Mouse (Mus musculus): ENCODE measurements at regions not wholly inside any gene's neighbourhood (a gene's known extent, or its start where the extent isn't known, plus 50 kb on each side); places are given as distances from the start of the nearest gene placed in this dataset.

DNA sequence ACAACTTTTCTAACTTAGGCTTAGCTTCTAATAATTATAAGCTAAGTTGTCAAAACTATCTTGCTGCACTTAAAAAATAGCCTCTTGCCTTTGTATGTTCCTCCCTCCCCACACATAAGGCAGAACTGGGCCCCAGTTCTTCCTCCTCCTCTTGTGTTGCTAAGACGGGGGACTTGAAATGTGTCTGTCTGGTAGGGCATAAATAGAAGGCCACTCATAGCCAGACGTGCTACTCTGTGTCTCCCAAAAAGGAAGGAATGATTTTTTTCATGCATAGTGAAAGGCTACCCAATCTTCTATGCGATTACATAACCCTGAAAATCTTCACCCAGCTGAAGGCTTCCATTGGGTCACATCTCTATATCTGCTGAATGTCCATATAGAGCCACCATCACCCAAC, 183.5 kb downstream of the Hsfy2 start:
- no peak for DNase-seq (ENCODE audit: low spot score in 2 of 2)

DNA sequence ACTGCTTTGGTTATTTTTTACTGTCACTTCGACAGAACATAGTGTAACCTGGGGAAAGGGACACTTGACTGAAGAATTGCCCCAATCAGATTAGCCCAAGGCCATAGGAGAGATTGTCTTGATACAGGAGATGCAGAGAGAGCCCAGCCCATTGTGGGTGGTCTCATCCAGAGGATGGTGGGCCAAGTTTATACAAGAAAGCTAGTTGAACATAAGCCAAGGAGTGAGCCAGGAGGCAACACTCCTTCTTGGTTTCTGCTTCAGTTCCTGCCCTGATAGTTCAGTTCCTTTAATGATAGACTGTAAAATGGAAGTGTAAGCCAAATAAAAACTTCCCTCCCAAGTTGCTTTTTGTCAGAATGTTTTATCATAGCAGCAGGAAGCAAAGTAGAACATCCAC, 194.4 kb downstream of the Hsfy2 start:
- no peak for DNase-seq (ENCODE audit: low spot score in 2 of 2)

DNA sequence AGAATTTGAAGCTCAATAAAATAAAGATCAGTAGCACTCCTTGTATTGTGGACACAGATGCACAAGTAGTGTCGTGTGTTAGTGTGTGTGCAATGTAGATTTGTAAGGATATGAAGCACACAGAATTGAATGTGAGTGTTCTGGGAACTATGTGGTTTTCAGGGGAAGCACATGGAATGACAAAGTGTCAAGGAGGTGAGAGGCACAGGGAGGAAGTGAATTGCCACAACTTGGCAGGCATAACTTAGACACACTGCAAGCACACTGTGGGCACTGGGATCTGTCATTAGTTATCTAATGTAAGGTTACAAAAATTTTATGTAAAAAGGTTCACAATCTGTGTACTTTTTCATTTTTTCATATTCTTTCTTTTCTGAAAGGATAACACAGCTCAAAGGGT, 230.4 kb downstream of the Hsfy2 start:
- no peak for DNase-seq (ENCODE audit: low spot score in 2 of 2)

DNA sequence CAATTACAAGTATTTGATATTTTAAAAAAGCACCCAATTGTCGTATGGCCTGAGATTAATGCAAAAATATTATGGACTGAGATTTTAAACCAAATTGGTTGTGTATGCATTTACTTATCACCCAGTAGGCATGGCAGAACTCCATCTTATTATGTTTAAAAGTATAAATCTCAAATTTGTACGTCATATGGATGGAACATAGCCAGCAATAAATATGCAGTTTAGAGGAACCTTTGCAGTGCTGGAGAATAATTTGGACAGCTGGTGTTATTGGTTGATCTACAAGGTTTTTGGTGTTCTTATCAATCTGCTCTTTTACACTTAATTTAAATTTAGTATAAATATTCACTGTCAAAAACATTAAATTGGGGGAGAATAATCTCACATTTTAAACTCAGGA, 233.9 kb downstream of the Hsfy2 start:
- DNase-seq (ENCODE audit: low spot score in 2 of 2): no peak

DNA sequence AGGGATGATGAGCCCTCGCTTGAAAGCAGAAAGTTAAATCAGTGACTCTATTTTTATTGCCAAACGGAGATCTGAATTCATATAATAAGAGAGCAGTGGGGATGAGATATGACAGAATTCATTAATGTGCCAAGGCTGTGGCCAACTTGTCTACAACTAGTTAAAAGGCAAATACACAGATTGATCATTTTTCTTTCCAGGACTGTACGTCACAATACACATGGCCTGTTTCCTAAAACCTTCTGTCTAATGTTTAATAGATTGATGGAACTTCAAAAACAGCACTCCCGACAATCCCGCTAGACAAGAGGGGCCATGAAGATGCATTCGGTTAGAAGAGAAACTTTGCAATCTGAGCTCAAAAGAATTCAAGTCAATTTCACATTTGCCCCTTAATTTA, 241.4 kb downstream of the Hsfy2 start:
- DNase-seq (ENCODE audit: low spot score in 2 of 2): no peak

DNA sequence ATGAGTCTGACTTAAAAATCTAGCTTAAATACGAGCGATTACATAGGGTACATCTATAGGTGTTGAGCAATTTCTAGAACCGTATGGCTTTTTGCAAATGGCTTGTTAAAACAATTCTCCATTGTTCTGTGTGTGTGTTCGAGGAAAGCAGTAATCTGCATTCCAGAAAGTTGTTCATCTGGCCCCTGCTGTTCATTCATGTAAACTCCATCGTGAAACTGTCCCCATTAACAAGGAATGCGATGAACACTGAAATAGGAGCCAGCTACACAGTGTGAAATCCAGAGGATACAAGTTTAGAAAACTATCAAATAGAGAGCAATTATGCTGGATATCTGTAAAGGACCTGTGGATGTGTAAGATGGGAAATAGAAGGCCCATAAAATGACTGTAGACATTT, 250.1 kb downstream of the Hsfy2 start:
- DNase-seq (ENCODE audit: low spot score in 2 of 2): no peak

DNA sequence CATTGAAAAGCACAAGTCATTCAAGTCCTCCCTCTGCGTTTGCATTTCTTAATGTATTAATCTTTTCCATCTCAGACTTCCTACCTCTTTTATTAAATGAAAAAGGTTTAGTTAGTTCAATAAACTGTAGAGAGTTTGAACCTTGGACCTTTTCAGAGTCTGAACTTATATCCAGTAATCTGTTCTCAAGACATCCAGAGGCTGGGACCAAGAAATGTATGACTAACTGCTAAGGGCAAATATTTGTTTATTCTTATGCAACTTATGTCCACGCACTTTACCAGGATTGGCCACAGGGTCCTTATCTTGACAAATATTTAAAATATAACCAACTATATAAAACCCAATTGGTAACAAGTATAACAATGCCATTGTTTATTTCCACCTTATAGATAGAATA, 270.9 kb downstream of the Hsfy2 start:
- DNase-seq (ENCODE audit: low spot score in 2 of 2): no peak

DNA sequence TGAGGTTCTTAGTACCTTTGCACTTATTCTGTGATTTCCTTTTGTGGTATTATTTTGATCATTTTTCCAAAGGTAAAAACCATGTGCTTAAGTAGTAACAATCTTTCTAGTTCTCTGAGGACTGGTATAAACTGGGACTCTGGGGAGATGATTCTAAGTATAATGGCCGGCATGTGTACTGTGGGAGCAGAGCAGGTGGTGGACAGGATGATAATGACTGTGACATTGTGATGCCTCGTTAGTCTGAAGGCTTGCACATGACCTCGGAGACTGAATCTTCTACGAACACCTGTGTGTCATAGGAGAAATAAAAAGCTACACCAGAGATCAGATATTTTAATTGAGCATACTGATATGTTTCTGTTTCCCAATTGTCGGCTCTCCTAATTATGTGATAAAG, 276.4 kb downstream of the Hsfy2 start:
- DNase-seq (ENCODE audit: low spot score in 2 of 2): no peak

DNA sequence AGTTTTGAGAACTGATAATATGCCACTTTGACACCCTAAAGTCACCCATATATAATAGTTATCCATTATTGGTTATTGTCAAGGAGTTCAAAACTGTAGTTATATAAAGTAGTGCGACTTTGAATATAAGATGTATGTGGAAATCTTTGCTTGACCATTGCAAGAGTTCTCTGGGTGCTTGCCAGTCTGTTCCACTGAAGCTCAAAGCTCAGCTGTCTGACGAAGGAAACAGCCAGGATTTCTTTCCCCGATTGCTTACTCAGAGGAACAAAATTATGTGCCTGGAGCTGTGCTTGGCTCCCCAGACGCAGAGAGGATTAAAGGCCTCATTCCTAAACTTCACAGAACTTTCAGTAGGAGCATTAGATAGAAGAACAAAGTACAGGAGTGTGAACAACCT, 290.6 kb downstream of the Hsfy2 start:
- no peak for DNase-seq (ENCODE audit: low spot score in 2 of 2)

DNA sequence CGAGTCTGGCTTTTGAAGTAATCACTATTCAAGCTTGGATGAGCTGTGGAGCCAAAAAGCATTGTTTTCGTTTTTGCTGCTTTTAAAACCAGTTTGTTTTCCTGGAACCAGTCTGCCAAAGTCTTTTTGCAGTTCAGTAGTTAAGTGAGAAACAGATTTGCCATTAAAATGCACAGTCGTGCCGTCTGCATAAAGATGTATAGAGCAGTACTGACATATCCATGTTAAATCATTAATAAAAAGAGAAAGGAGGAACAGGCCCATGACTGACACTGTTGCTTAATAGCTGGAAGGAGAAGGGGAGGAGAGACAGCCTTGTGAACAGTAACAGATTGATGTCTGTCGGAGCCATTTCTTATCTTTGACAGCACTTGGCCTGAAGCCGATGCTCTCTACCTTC, 292.3 kb downstream of the Hsfy2 start:
- no peak for DNase-seq (ENCODE audit: low spot score in 2 of 2)

DNA sequence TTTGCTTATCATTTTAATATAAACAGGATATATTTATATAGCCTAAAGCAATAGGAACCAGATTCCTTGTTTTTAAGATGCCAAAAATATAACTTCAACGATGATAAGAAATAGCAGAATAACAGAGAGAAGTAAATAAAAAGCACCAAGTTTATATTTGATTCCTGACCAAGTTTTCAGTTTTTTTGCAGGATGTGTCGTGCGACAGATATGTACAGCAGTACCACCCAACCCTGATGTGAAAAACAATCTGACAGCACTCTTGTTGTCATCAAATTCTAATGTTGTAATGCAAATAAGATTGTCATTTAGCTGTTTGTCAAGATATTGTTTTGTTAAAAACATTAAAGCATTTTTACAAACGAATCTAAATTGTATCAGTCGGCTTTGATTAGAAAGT, 309.9 kb downstream of the Hsfy2 start:
- DNase-seq (ENCODE audit: low spot score in 2 of 2): no peak

DNA sequence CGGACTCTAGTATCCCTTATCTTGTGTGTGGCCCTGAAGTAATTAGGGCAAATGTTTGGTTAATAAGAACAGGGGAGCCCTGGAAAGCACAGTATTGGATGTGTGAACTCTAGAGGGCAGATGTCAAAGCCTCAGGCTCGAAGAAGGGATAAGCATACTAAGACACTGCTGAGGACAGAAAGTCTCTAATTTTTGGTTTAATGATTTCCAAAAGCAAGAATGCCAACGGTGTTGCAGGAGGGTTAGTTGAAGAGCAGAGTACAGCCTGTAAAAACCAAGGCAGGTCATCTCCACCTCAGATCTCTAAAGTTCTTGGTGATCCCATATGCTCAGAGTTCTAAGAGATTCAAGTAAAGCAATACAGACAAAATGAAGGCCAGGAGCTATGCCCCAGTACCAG, 328.6 kb downstream of the Hsfy2 start:
- no peak for DNase-seq (ENCODE audit: low spot score in 2 of 2)

DNA sequence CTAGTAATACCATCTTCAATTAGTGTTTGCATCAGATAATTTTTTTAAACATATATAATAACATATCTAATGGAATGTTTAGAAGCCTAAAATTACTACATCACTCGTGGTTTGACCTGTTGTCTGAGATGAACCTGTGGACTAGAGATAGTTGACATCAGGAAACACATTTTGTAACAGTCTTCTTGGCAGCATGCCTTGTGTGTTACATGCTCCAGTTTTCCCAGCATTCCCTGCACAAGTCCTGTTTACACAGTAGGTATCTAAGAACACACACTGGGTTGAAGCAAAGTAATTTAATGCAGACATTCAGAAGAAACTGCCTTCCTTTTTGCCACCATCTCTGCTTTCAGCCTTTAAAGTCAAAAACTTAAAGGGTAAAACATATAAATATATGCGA, 342.8 kb downstream of the Hsfy2 start:
- DNase-seq (ENCODE audit: low spot score in 2 of 2): no peak

DNA sequence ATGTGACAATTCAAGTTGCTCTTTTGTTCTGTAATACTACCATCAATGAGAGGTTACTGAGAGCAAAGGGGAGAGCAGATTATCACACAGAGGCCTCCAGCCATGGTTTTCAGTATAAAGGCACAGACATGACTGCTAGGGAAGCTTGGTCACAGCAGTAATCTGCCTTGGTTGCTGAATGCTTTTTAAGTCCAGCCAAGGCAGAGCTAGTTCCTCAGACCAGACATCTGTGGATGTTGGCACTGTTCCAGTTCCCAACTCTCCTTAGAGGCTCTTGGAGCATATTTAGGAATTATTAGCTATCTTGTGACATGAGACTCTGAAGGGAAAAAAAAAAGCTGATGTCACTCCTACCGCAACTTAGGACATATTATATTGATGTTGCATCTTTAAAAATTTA, 347.5 kb downstream of the Hsfy2 start:
- DNase-seq (ENCODE audit: low spot score in 2 of 2): no peak

DNA sequence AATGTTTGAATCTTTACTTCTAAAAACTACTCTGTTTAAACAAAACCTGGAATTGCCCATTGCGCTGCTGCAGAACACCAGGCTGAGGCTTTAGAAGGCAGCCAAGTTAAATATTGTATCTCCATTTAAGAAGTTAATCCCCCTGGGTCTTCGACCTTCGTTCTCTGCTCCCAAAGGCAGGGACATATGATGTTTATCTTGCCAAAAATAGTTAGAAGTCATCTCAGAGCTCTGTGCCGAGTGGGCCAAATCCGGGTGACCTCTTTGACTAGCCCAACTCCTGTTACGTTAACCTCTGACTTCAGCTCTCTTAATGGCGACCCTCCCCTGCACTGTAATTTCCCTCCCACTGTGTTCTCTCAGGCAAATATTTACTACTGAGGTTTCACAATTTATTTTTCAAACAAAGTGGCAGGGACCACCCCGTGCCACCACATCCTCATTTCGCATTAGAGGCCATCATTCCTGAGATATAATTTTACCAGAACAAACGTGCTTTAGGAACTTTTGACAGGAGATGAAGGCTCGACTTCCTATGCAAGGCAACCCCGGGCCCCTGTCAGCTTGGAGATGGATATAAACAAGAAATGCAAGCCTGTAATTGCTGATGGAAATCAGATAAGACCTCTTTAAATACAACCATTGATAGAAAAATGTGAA, 350.7 kb downstream of the Hsfy2 start:
- DNase-seq (ENCODE audit: low spot score in 2 of 2): no peak

DNA sequence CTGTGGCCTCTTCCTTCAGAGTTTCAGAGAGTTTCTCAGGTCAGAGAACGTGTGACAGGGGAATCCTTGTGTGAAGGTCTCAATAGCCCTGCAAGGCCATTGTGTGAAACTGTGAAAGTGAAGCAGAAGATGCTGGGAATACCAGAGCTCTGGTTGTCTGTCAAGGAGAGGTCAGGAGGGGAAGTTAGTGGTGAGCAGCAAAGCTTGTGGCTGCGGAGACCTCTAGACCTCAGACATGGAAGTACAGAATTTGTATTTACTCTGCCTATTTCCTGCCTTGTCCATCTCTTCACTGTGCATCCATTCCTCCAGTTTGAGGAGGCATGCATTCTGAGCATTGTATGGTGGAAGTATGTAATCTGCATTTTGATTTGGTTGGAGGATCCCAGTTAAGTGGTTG, 375.5 kb downstream of the Hsfy2 start:
- DNase-seq (ENCODE audit: low spot score in 2 of 2): no peak

DNA sequence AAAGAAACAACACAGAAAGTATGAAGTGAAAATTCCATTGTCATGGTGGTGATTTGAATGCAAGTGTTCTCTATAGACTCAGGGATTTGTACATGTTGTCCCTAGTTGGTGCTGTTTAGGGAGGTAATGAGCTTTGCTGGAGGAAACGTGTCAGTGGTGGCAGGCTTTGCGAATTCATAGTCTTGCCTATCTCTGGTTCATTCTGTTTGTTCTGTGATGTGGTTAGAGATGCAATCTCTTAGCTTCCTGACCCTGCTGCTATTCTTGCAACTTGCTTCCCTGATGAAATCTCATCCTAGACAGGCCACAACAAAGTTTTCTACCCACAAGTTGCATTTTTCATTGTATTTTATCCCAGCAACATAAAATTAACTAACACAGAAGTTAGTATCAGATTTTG, 376.5 kb downstream of the Hsfy2 start:
- DNase-seq (ENCODE audit: low spot score in 2 of 2): no peak

DNA sequence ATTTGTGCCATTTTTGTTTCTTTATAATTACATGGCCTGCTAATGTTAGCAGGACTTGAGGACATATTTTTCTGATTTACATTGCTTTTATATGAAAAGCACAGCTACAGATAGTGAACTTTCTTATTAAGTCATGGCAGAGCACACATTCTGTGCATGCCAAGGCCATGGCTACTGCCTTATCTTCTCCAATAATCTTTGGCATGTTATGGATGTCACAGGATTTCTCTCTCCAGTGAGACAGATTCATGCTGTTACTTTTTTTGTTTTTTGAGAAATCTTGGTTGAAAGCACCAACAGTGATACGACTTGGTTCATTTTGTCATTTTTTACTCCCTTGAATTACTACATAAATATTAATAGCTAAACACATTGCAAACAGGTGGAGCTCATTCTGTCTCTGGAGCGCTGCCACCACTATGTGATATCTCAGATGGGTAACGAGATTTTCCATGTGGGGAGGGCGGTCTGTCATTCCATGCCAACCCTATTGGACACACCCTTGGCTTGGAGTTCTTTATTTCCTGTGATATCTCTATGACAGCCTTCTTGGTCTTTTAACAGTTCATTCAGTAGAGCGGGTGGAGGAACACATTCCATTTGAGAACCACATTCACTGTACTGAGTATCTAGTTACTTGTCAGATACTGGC, 380.3 kb downstream of the Hsfy2 start:
- peak; percentile 22 to 42 for DNase-seq (ENCODE audit: low spot score in 2 of 2)

DNA sequence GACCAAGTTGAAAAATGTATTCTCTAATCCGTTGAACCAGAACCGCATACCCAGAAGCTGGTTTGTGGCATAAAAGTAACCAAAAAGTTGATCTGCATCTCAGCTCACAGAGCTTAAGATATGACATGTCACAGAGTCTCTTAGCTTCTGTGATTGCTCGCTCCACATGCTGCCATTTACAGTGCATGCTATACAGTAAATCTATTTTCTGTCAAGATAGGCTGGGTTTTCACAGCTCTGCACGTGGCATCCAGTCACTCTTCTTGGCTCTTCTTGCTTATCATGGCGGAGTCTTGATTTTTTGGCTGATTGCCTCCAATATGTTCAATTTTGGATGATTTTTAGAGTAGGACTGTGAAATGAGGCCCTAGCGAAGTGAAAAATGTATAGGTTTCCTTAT, 397.5 kb downstream of the Hsfy2 start:
- DNase-seq (ENCODE audit: low spot score in 2 of 2): no peak

DNA sequence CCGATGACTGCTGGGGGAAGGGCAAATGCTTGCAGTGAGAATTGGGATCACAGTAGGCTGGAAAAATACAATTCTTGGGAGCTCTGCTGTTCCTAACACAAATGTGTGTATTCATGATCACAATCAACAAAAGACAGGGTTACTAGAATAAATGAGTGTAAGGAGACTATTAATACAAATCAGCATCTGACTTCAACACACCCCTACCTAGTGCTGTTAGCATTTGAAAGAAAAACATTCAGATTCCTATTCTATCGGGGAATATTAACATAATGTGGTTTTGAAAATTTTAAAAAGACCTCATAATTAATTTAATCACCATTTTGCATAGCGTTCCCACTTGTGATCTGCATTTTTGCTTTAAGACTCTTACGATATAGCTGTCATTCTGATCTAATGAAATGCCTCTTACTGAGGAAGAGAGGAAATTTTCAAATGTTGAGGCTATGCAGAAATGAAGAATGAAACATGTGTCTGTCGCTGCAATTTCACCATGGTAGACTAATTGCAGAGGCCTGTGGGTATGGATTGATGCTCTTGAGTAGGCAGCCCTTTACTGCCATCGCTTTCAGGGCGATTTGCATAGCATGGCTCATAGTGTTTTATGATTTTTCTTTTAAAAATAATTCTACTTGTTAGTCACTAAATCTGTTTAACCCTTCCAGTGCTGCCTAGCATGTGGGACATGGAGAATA, 410.8 kb downstream of the Hsfy2 start:
- DNase-seq (ENCODE audit: low spot score in 2 of 2): no peak

DNA sequence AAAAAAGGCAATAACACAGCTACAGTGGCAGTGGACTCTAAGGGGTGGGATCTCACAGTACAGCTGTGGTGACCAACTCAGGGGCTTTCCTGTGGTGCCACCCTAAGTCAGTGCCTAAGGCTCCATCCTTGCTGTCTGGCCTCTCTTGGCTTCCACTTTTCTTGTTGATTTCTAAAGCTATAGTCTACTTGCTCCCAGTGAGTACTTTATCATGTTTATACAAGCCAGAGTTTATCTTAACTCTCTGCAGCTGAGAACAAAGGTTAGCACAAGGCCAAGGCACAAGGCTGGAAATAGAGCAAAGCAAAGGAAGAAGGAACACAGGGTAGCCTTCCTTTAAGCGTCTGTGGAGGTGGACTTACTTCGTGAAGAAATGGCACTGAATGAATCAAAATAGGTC, 417.5 kb downstream of the Hsfy2 start:
- DNase-seq (ENCODE audit: low spot score in 2 of 2): no peak

DNA sequence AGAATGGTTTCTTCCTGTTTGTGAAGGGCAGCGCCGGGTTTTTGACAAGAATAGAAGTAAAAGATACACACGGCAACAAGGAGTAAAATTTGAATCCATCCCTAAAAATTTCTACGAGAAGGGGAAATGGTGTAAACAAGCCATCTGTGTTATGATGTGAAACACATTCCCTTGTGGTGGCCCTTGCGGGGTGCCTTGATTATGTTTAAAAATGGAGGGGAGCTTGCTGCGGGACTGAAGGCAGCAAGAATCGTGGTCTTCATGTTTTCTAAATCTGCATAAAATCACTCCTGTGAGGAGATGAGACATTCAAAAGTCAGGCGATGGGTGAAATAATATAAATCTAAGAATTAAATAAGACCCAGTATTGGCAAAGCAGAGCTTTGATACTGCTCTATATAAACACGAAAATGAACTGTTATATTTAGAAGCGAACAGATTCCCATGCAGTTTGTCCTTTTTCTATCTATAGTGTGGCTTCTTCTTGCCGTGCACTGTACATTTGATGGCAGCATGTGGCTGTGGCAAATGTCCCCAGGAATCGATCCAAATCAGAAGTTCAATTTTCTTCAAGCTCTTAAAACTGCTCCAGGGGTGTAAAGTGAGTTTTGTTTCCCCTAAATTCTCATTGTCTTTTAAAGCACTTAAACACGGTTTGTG, 426.4 kb downstream of the Hsfy2 start:
- no peak for DNase-seq (ENCODE audit: low spot score in 2 of 2)
